Mouse (Mus musculus) right cerebral cortex, postnatal 14 days (tissue): ENCODE measurements at regions not wholly inside any gene's neighbourhood (a gene's known extent, or its start where the extent isn't known, plus 50 kb on each side); places are given as distances from the start of the nearest gene placed in this dataset.

Source experiments
- DNase-seq: peaks from one replicate; pipeline ENCODE4 v3.0.0; 2022

- DNase-seq = no peak
Measured at GRCm38 (mm10) chr6:93478521-93478920, 535.2 kb upstream of the Adamts9 start.

GRCm38 (mm10) chr6:93474981-93475380, 531.7 kb upstream of the Adamts9 start:
- no peak for DNase-seq

GRCm38 (mm10) chr6:93467867-93468266, 524.6 kb upstream of the Adamts9 start:
- DNase-seq = no peak

GRCm38 (mm10) chr6:93462861-93463260, 519.6 kb upstream of the Adamts9 start:
- DNase-seq = no peak

GRCm38 (mm10) chr6:93461374-93461773, 518.1 kb upstream of the Adamts9 start:
- DNase-seq = no peak

- no peak for DNase-seq
Measured at GRCm38 (mm10) chr6:93457613-93458012, 514.3 kb upstream of the Adamts9 start.

GRCm38 (mm10) chr6:93456383-93457033, 513.2 kb upstream of the Adamts9 start:
- no peak for DNase-seq

- DNase-seq = no peak
Measured at GRCm38 (mm10) chr6:93445568-93445967, 502.3 kb upstream of the Adamts9 start.

- DNase-seq = no peak
Measured at GRCm38 (mm10) chr6:93445124-93445523, 501.8 kb upstream of the Adamts9 start.

GRCm38 (mm10) chr6:93443766-93444557, 500.7 kb upstream of the Adamts9 start:
- no peak for DNase-seq

- DNase-seq = no peak
Measured at GRCm38 (mm10) chr6:93433446-93433845, 490.2 kb upstream of the Adamts9 start.

- no peak for DNase-seq
Measured at GRCm38 (mm10) chr6:93426141-93426540, 482.8 kb upstream of the Adamts9 start.

GRCm38 (mm10) chr6:93422906-93423305, 479.6 kb upstream of the Adamts9 start:
- DNase-seq = no peak

- DNase-seq = no peak
Measured at GRCm38 (mm10) chr6:93422253-93422652, 479.0 kb upstream of the Adamts9 start.

- no peak for DNase-seq
Measured at GRCm38 (mm10) chr6:93417625-93418024, 474.3 kb upstream of the Adamts9 start.

GRCm38 (mm10) chr6:93416006-93416405, 472.7 kb upstream of the Adamts9 start:
- no peak for DNase-seq

- no peak for DNase-seq
Measured at GRCm38 (mm10) chr6:93411077-93411452, 467.8 kb upstream of the Adamts9 start.

- DNase-seq = no peak
Measured at GRCm38 (mm10) chr6:93410416-93411076, 467.3 kb upstream of the Adamts9 start.

GRCm38 (mm10) chr6:93398551-93398950, 455.3 kb upstream of the Adamts9 start:
- no peak for DNase-seq

GRCm38 (mm10) chr6:93397074-93397473, 453.8 kb upstream of the Adamts9 start:
- DNase-seq = no peak

- DNase-seq = no peak
Measured at GRCm38 (mm10) chr6:93395952-93396351, 452.7 kb upstream of the Adamts9 start.

- DNase-seq = peak; percentile 35
Measured at GRCm38 (mm10) chr6:93395296-93395695, 452.0 kb upstream of the Adamts9 start.

- DNase-seq = no peak
Measured at GRCm38 (mm10) chr6:93393551-93393950, 450.3 kb upstream of the Adamts9 start.

- DNase-seq = no peak
Measured at GRCm38 (mm10) chr6:93392402-93392801, 449.1 kb upstream of the Adamts9 start.
